Mouse (Mus musculus) hindbrain, embryonic 12.5 days (tissue): ENCODE measurements at regions not wholly inside any gene's neighbourhood (a gene's known extent, or its start where the extent isn't known, plus 50 kb on each side); places are given as distances from the start of the nearest gene placed in this dataset.
"Not testable (repeated sequence)": the region's sequence is repeated elsewhere in the genome, so short reads cannot be mapped to it uniquely, and the experiment has no call there.

ENCODE experiments used
- ATAC-seq: fragments of 200-750 bp; cut with Nextera tagmentation; 2 replicates; pipeline ENCODE4 v1.8.0; 2017; ENCODE audit warnings: moderate TSS enrichment; ENCODE audit not compliant: low FRiP score
- H3K27ac ChIP-seq: fragments of 300-500 bp; sonication (generic); 2 replicates; pipeline ENCODE4 v1.5.1; 2016; ENCODE audit warnings: mild to moderate bottlenecking
- H3K27me3 ChIP-seq: fragments of 300-500 bp; sonication (generic); 2 replicates; pipeline ENCODE4 v1.6.1; 2016; ENCODE audit warnings: mild to moderate bottlenecking
- H3K36me3 ChIP-seq: fragments of 300-500 bp; sonication (generic); 2 replicates; pipeline ENCODE4 v1.6.1; 2016; ENCODE audit warnings: mild to moderate bottlenecking
- H3K4me1 ChIP-seq: fragments of 300-500 bp; sonication (generic); 2 replicates; pipeline ENCODE4 v1.6.1; 2016
- H3K4me2 ChIP-seq: fragments of 300-500 bp; sonication (generic); replicated peaks from 2 replicates; pipeline ENCODE4 v1.6.1; 2016; ENCODE audit warnings: mild to moderate bottlenecking
- H3K4me3 ChIP-seq: fragments of 300-500 bp; sonication (generic); 2 replicates; pipeline ENCODE4 v1.5.1; 2016; ENCODE audit warnings: mild to moderate bottlenecking
- H3K9ac ChIP-seq: fragments of 300-500 bp; sonication (generic); 2 replicates; pipeline ENCODE4 v1.6.1; 2016; ENCODE audit warnings: mild to moderate bottlenecking, moderate library complexity
- H3K9me3 ChIP-seq: fragments of 300-500 bp; sonication (generic); replicated peaks from 2 replicates; pipeline ENCODE4 v1.6.1; 2016; ENCODE audit warnings: mild to moderate bottlenecking
- WGBS: fragments of 180-500 bp; shearing (Covaris S2); methylation state at CpG from one replicate; pipeline ENCODE4 v1.1.7; 2016; 5-methylcytosine and 5-hydroxymethylcytosine counted together

- not testable (repeated sequence) for H3K27ac ChIP-seq, H3K36me3 ChIP-seq, H3K4me3 ChIP-seq, H3K4me2 ChIP-seq, H3K9ac ChIP-seq, H3K4me1 ChIP-seq, ATAC-seq, H3K27me3 ChIP-seq, H3K9me3 ChIP-seq
- 88% methylated on average over 3 of the region's 3 CpGs for WGBS
These were observed 290.8 kb downstream of the Cyp26b1 start for GRCm38 (mm10) chr6:84302916-84303315.

- Histone ChIP-seq H3K27ac (no peak overlapping the region), H3K4me3 (no peak overlapping the region), H3K9ac (no peak overlapping the region), H3K9me3 (no peaks in the 10 kb centered on the region), H3K4me1 (no peaks in the 10 kb centered on the region), H3K4me2 (no peak overlapping the region), H3K36me3 (no peaks in the 10 kb centered on the region), H3K27me3 (no peaks in the 10 kb centered on the region)
- no peak for ATAC-seq
- WGBS, result 73% methylated on average over 2 of the region's 2 CpGs
These were observed 291.5 kb downstream of the Dysf start for GRCm38 (mm10) chr6:84299936-84300335.

GRCm38 (mm10) chr6:84299146-84299545 is 290.8 kb downstream of the Dysf start:
- Histone ChIP-seq H3K27ac (no peak overlapping the region), H3K27me3 (no peaks in the 10 kb centered on the region), H3K4me3 (no peak overlapping the region), H3K9me3 (no peaks in the 10 kb centered on the region), H3K4me2 (no peak overlapping the region), H3K9ac (no peak overlapping the region), H3K36me3 (no peaks in the 10 kb centered on the region), H3K4me1 (no peaks in the 10 kb centered on the region)
- ATAC-seq, result no peak

GRCm38 (mm10) chr6:84273907-84274306 is 265.5 kb downstream of the Dysf start:
- not testable (repeated sequence) for H3K9ac ChIP-seq, H3K4me3 ChIP-seq, H3K9me3 ChIP-seq, H3K27me3 ChIP-seq, H3K4me2 ChIP-seq, H3K36me3 ChIP-seq, ATAC-seq, H3K27ac ChIP-seq
- H3K4me1 ChIP-seq, result peaks cover 14% of the 10 kb centered on the region

GRCm38 (mm10) chr6:84272520-84273311 is 264.3 kb downstream of the Dysf start:
- peak; percentile 75 for ATAC-seq
- peaks cover 14% of the 10 kb centered on the region for H3K4me1 ChIP-seq
- WGBS, result 62% methylated on average over 6 of the region's 6 CpGs

GRCm38 (mm10) chr6:84271966-84272365 is 263.6 kb downstream of the Dysf start:
- ATAC-seq, result no peak
- Histone ChIP-seq H3K9ac (no peak overlapping the region), H3K9me3 (no peaks in the 10 kb centered on the region), H3K4me2 (no peak overlapping the region), H3K27ac (no peak overlapping the region), H3K27me3 (no peaks in the 10 kb centered on the region; the same call in 1 of the 2 replicates), H3K4me1 (peaks cover 14% of the 10 kb centered on the region), H3K4me3 (no peak overlapping the region), H3K36me3 (no peaks in the 10 kb centered on the region)
- WGBS, result 78% methylated on average over 6 of the region's 6 CpGs

More at GRCm38 (mm10) chr6:84272520-84273311, 264.3 kb downstream of the Dysf start:
- Histone ChIP-seq H3K27ac (no peak overlapping the region), H3K36me3 (no peaks in the 10 kb centered on the region), H3K4me3 (no peak overlapping the region), H3K9ac (no peak overlapping the region), H3K27me3 (no peaks in the 10 kb centered on the region; the same call in 1 of the 2 replicates), H3K9me3 (no peaks in the 10 kb centered on the region), H3K4me2 (no peak overlapping the region)

GRCm38 (mm10) chr6:84271441-84271840 is 263.1 kb downstream of the Dysf start:
- Histone ChIP-seq H3K27ac (no peak overlapping the region), H3K9ac (no peak overlapping the region), H3K36me3 (no peaks in the 10 kb centered on the region), H3K4me3 (no peak overlapping the region), H3K4me1 (peaks cover 14% of the 10 kb centered on the region), H3K9me3 (no peaks in the 10 kb centered on the region), H3K27me3 (no peaks in the 10 kb centered on the region; the same call in 1 of the 2 replicates), H3K4me2 (no peak overlapping the region)
- no peak for ATAC-seq
- 94% methylated on average over 3 of the region's 3 CpGs for WGBS

GRCm38 (mm10) chr6:84270518-84271165 is 262.3 kb downstream of the Dysf start:
- Histone ChIP-seq H3K9ac (no peak overlapping the region), H3K9me3 (no peaks in the 10 kb centered on the region), H3K27ac (no peak overlapping the region), H3K36me3 (no peaks in the 10 kb centered on the region), H3K4me3 (no peak overlapping the region), H3K27me3 (no peaks in the 10 kb centered on the region; the same call in 1 of the 2 replicates), H3K4me1 (peaks cover 14% of the 10 kb centered on the region), H3K4me2 (no peak overlapping the region)
- no peak for ATAC-seq
- WGBS, result 54% methylated on average over 12 of the region's 12 CpGs

- ATAC-seq, result no peak
- Histone ChIP-seq H3K36me3 (no peaks in the 10 kb centered on the region), H3K9me3 (no peaks in the 10 kb centered on the region), H3K9ac (no peak overlapping the region), H3K4me2 (no peak overlapping the region), H3K4me3 (no peak overlapping the region), H3K27ac (no peak overlapping the region), H3K27me3 (no peaks in the 10 kb centered on the region; the same call in 1 of the 2 replicates), H3K4me1 (peaks cover 14% of the 10 kb centered on the region)
- 86% methylated on average over 4 of the region's 4 CpGs for whole genome bisulfite sequencing
These were observed 261.1 kb downstream of the Dysf start for GRCm38 (mm10) chr6:84269478-84269877.

GRCm38 (mm10) chr6:84269023-84269422 is 260.6 kb downstream of the Dysf start:
- Histone ChIP-seq H3K27me3 (no peaks in the 10 kb centered on the region; the same call in 1 of the 2 replicates), H3K4me2 (no peak overlapping the region), H3K9me3 (no peaks in the 10 kb centered on the region), H3K4me3 (no peak overlapping the region), H3K36me3 (no peaks in the 10 kb centered on the region), H3K27ac (no peak overlapping the region), H3K4me1 (peaks cover 14% of the 10 kb centered on the region), H3K9ac (no peak overlapping the region)
- ATAC-seq, result no peak
- 80% methylated on average over 3 of the region's 3 CpGs for WGBS

GRCm38 (mm10) chr6:84268111-84268510 is 259.7 kb downstream of the Dysf start:
- Histone ChIP-seq H3K27me3 (peaks cover 2% of the 10 kb centered on the region; the same call in 1 of the 2 replicates), H3K4me2 (no peak overlapping the region), H3K36me3 (no peaks in the 10 kb centered on the region), H3K4me1 (peaks cover 12% of the 10 kb centered on the region), H3K9me3 (no peaks in the 10 kb centered on the region), H3K4me3 (no peak overlapping the region), H3K27ac (no peak overlapping the region), H3K9ac (no peak overlapping the region)
- 94% methylated on average over 4 of the region's 4 CpGs for WGBS
- ATAC-seq, result no peak

- H3K9me3 ChIP-seq, result no peaks in the 10 kb centered on the region
- H3K36me3 ChIP-seq, result no peaks in the 10 kb centered on the region
- no peak overlapping the region for H3K9ac ChIP-seq
- H3K27me3 ChIP-seq, result peaks cover 2% of the 10 kb centered on the region; the same call in 1 of the 2 replicates
- no peak overlapping the region for H3K4me2 ChIP-seq
- H3K27ac ChIP-seq, result no peak overlapping the region
- H3K4me3 ChIP-seq, result no peak overlapping the region
- ATAC-seq, result no peak
- WGBS, result 84% methylated on average over 6 of the region's 6 CpGs
- H3K4me1 ChIP-seq, result peaks cover 6% of the 10 kb centered on the region
These were observed 259.1 kb downstream of the Dysf start for GRCm38 (mm10) chr6:84267526-84267925.
